Mouse (Mus musculus): ENCODE results near the gene Vrk2.

DNA sequence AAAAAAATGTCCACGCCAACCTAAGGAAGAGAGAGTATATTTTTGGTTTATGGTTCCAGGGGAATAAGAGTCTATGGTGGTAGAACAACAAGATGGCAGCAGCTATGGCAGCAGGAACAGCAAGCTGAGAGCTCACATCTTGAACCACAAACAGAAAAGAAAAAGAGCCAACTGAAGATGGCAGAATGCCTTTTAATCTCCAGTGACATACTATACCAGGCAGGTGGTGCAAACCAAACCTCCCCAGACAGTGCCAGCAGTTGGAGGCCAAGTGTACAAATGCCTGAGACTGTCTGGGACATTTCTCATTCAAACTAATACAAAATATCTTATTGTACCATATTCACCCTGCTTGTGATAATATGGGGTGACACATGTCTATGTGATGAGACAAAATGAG, 2.4 kb upstream of the Vrk2 start:
- TF ChIP-seq CTCF (conservative IDR thresholded peaks at IDR 0.05; ENCODE audit: insufficient read depth, insufficient read length, low read depth, low read length) (no peak), POLR2A (IDR thresholded peaks at IDR 0.05; ENCODE audit: low read depth, low read length) (no peak)
